Mouse (Mus musculus) midbrain, embryonic 11.5 days (tissue): ENCODE data around the gene Psmd13. TPM values are rescaled to one million over a fixed set of nuclear protein-coding genes. Genes with fewer than 3 reads are reported as not detected.
A peak's percentile ranks its signal among the peaks of the same experiment; 100 is the strongest.
"Not testable (repeated sequence)": the region's sequence is repeated elsewhere in the genome, so short reads cannot be mapped to it uniquely, and the experiment has no call there.

Experiments
- ATAC-seq: fragments of 200-750 bp; cut with Nextera tagmentation; 2 replicates; pipeline ENCODE4 v1.8.0; 2017; ENCODE audit warnings: moderate TSS enrichment, moderate library complexity; ENCODE audit not compliant: low FRiP score
- DNase-seq: peaks from one replicate; pipeline ENCODE4 v3.0.0; 2015; ENCODE audit warnings: low spot score; ENCODE audit errors: missing footprints
- H3K27ac ChIP-seq: fragments of 300-500 bp; sonication (generic); 2 replicates; pipeline ENCODE4 v1.5.1; 2014; ENCODE audit warnings: low read depth, low read length
- H3K27me3 ChIP-seq: fragments of 300-500 bp; sonication (generic); 2 replicates; pipeline ENCODE4 v1.6.1; 2014; ENCODE audit warnings: mild to moderate bottlenecking, low read length, moderate library complexity, mixed read lengths; ENCODE audit not compliant: control insufficient read depth, insufficient read depth
- H3K36me3 ChIP-seq: fragments of 300-500 bp; sonication (generic); 2 replicates; pipeline ENCODE4 v1.6.1; 2014; ENCODE audit warnings: mild to moderate bottlenecking, low read length, moderate library complexity, mixed read lengths; ENCODE audit not compliant: control insufficient read depth, insufficient read depth
- H3K4me1 ChIP-seq: fragments of 300-500 bp; sonication (generic); 2 replicates; pipeline ENCODE4 v1.6.1; 2014; ENCODE audit warnings: low read length; ENCODE audit not compliant: control insufficient read depth, insufficient read depth
- H3K4me2 ChIP-seq: fragments of 300-500 bp; sonication (generic); 2 replicates; pipeline ENCODE4 v1.6.1; 2014; ENCODE audit warnings: mild to moderate bottlenecking, moderate library complexity
- H3K4me3 ChIP-seq: fragments of 300-500 bp; sonication (generic); 2 replicates; pipeline ENCODE4 v1.5.1; 2014; ENCODE audit warnings: low read depth, low read length
- H3K9ac ChIP-seq: fragments of 300-500 bp; sonication (generic); 2 replicates; pipeline ENCODE4 v1.6.1; 2014; ENCODE audit warnings: low read length
- H3K9me3 ChIP-seq: fragments of 300-500 bp; sonication (generic); 2 replicates; pipeline ENCODE4 v1.6.1; 2016; ENCODE audit warnings: low read length; ENCODE audit not compliant: control insufficient read depth
- WGBS: fragments of 180-500 bp; shearing (Covaris S2); extraction: QIAGEN DNeasy Blood & Tissue Kit; methylation state at CpG from one replicate; pipeline ENCODE4 v1.1.7; 2014; 5-methylcytosine and 5-hydroxymethylcytosine counted together
- polyA plus RNA-seq: library from polyadenylated mRNA; unstranded; fragments of >200 nt; fragmentation: Nextera tagmentation; extraction: Ambion mirVana; gene quantifications from 2 replicates; pipeline ENCODE4 v1.2.1, GENCODE M21; 2014

The Psmd13 gene
- polyA plus RNA-seq, 1 experiment from 2014 or later, result 173 TPM

DNA sequence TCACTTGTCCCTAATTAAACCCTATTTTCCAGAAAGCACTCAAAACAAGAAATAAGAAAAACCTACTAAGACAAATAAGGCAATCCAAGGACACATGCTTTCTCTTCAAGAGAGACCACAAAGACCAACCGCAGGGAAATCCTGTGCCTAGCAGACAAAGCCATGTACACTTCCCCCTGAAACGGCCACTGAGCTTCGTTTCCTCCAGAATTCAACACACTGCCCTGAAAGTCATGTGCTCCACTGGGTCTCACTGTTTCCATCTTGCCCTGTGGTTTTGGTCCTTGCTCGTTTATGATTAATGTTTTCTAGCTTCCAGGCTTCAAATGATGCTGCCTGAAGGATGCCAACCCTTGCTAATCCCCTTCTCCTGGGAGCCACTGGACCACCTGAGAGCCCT lies 7.5 kb upstream of the Psmd13 start:
- Histone ChIP-seq H3K9ac (no peak overlapping the region), H3K27me3 (no peaks in the 10 kb centered on the region), H3K36me3 (peaks cover 4% of the 10 kb centered on the region; the same call in 1 of the 2 replicates), H3K4me2 (no peak overlapping the region), H3K4me3 (no peak overlapping the region), H3K9me3 (no peaks in the 10 kb centered on the region), H3K4me1 (no peaks in the 10 kb centered on the region), H3K27ac (no peak overlapping the region)
- ATAC-seq (no peak), DNase-seq (no peak)
- WGBS, result 91% methylated on average over 4 of the region's 4 CpGs

GRCm38 (mm10) chr7:140877364-140877763 lies 4.4 kb upstream of the Psmd13 start:
- H3K9me3 ChIP-seq, result no peaks in the 10 kb centered on the region

DNA sequence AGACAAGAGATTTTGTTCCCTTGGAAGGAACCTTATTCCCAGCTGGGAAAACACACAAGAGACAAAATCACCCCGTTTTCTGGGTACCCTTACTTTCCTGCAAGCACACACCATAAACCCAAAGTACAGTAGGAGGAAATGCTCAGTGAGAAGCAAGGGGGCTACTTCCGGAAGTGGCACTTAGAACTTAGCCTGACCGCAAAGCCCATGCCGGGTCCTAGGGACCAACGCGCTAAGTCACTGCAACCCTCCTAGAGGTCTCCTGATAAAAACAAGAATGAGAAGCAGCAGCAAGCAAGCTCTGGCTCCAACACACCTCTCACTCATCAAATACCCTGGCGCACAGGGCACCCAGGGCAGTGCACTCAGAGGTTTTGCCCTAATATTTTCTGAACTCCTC lies 2.4 kb upstream of the Psmd13 start:
- Histone ChIP-seq H3K4me2 (no peak overlapping the region), H3K4me1 (peaks cover 8% of the 10 kb centered on the region), H3K9me3 (no peaks in the 10 kb centered on the region), H3K4me3 (no peak overlapping the region), H3K9ac (no peak overlapping the region), H3K27ac (no peak overlapping the region), H3K27me3 (no peaks in the 10 kb centered on the region), H3K36me3 (peaks cover 4% of the 10 kb centered on the region; the same call in 1 of the 2 replicates)
- 92% methylated on average over 7 of the region's 7 CpGs for WGBS
- DNase-seq (no peak), ATAC-seq (no peak)

More at GRCm38 (mm10) chr7:140877364-140877763, 4.4 kb upstream of the Psmd13 start:
- WGBS, result 88% methylated on average over 6 of the region's 6 CpGs
- H3K4me2 ChIP-seq, result no peak overlapping the region
- no peak overlapping the region for H3K9ac ChIP-seq
- H3K27me3 ChIP-seq, result no peaks in the 10 kb centered on the region
- H3K4me3 ChIP-seq, result no peak overlapping the region
- no peak for ATAC-seq
- no peak for DNase-seq
- H3K4me1 ChIP-seq, result peaks cover 3% of the 10 kb centered on the region; the same call in 1 of the 2 replicates
- no peak overlapping the region for H3K27ac ChIP-seq
- H3K36me3 ChIP-seq, result peaks cover 4% of the 10 kb centered on the region; the same call in 1 of the 2 replicates

GRCm38 (mm10) chr7:140880419-140880818 lies 1.3 kb upstream of the Psmd13 start:
- Histone ChIP-seq H3K9ac (no peak overlapping the region), H3K4me3 (no peak overlapping the region)

GRCm38 (mm10) chr7:140880865-140881515 lies 778 bp upstream of the Psmd13 start:
- no peak overlapping the region for H3K27ac ChIP-seq
- peak overlapping the region; percentile 49 for H3K9ac ChIP-seq
- no peaks in the 10 kb centered on the region for H3K27me3 ChIP-seq
- H3K4me2 ChIP-seq, result peak overlapping the region; percentile 85
- peaks cover 8% of the 10 kb centered on the region for H3K4me1 ChIP-seq
- 0 out of 2 replicates have a peak, but pooled peaks cover 2% of the 10 kb centered on the region for H3K36me3 ChIP-seq
- WGBS, result 35% methylated on average over 8 of the region's 8 CpGs
- H3K9me3 ChIP-seq, result no peaks in the 10 kb centered on the region
- DNase-seq, result no peak
- no peak for ATAC-seq
- H3K4me3 ChIP-seq, result peak overlapping the region; percentile 52

More at GRCm38 (mm10) chr7:140880419-140880818, 1.3 kb upstream of the Psmd13 start:
- Histone ChIP-seq H3K4me2 (no peak overlapping the region), H3K27ac (no peak overlapping the region), H3K36me3 (peaks cover 4% of the 10 kb centered on the region; the same call in 1 of the 2 replicates), H3K9me3 (no peaks in the 10 kb centered on the region), H3K27me3 (no peaks in the 10 kb centered on the region), H3K4me1 (peaks cover 8% of the 10 kb centered on the region)
- DNase-seq, result no peak
- no peak for ATAC-seq
- WGBS, result 91% methylated on average over 3 of the region's 3 CpGs

DNA sequence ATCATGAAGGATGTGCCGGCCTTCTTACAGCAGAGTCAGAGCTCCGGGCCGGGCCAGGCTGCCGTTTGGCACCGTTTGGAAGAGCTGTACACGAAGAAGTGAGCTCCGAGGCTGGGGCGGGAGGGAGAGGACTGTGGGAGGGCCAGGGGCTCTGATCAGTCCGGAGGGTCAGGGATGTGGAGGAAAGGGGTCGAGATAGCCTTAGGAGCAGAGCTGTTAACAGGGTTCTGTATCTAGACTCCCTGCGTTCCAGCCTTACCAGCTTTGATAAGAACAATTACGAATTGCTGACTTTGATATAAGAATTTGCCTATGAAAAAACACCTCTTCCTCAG lies 668 bp downstream of the Psmd13 start:
- H3K4me2 ChIP-seq, result peak overlapping the region; percentile 85
- DNase-seq (no peak), ATAC-seq (peak; percentile 70)
- peak overlapping the region; percentile 52 for H3K4me3 ChIP-seq
- H3K4me1 ChIP-seq, result peaks cover 8% of the 10 kb centered on the region
- no peaks in the 10 kb centered on the region for H3K9me3 ChIP-seq
- no peaks in the 10 kb centered on the region for H3K36me3 ChIP-seq
- WGBS, result 1% methylated on average over 12 of the region's 12 CpGs
- no peak overlapping the region for H3K27ac ChIP-seq
- H3K9ac ChIP-seq, result peak overlapping the region; percentile 49
- no peaks in the 10 kb centered on the region for H3K27me3 ChIP-seq

GRCm38 (mm10) chr7:140890636-140891035 lies 8.9 kb downstream of the Psmd13 start:
- not testable (repeated sequence) for H3K9ac ChIP-seq

GRCm38 (mm10) chr7:140894031-140894430 lies 12.3 kb downstream of the Psmd13 start:
- Histone ChIP-seq H3K4me3 (no peak overlapping the region), H3K4me2 (no peak overlapping the region), H3K4me1 (no peaks in the 10 kb centered on the region), H3K27ac (no peak overlapping the region), H3K9me3 (no peaks in the 10 kb centered on the region), H3K27me3 (no peaks in the 10 kb centered on the region), H3K9ac (no peak overlapping the region), H3K36me3 (peaks cover 27% of the 10 kb centered on the region)
- 93% methylated on average over 7 of the region's 7 CpGs for whole genome bisulfite sequencing
- ATAC-seq (no peak), DNase-seq (no peak)

More at GRCm38 (mm10) chr7:140890636-140891035, 8.9 kb downstream of the Psmd13 start:
- H3K27ac ChIP-seq, H3K9me3 ChIP-seq, H3K27me3 ChIP-seq, H3K4me3 ChIP-seq, DNase-seq, H3K4me2 ChIP-seq, H3K4me1 ChIP-seq, ATAC-seq: not testable (repeated sequence)
- WGBS, result 95% methylated on average over 16 of the region's 16 CpGs
- H3K36me3 ChIP-seq, result peaks cover 29% of the 10 kb centered on the region

DNA sequence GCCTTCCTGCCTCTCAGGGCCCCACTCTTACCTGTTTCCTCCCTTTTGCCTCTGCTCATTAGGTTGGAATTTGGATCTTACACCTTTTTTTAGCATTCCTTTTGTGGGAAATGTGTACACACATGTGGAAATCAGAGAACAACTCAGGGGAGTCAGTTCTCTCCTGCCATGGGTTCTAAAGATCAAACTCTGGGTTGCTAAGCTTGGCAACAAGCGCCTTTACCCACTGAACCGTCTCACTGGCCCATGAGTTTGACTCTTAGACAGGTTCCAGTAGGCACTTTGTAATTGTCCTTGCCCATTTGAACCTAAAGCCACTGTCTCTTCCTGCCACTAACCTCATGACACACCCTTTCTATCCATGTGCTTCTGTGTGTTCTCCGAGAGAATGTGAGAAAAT lies 12.8 kb downstream of the Psmd13 start:
- Histone ChIP-seq H3K9ac (no peak overlapping the region), H3K4me3 (no peak overlapping the region), H3K27ac (no peak overlapping the region), H3K36me3 (peaks cover 26% of the 10 kb centered on the region), H3K4me2 (no peak overlapping the region), H3K4me1 (no peaks in the 10 kb centered on the region), H3K9me3 (no peaks in the 10 kb centered on the region), H3K27me3 (no peaks in the 10 kb centered on the region)
- DNase-seq (no peak), ATAC-seq (no peak)
- 95% methylated on average over 3 of the region's 3 CpGs for WGBS
